Mouse (Mus musculus) myocyte (in vitro differentiated cells): ENCODE results near the gene Serinc5.

Experiments
- MAX ChIP-seq: IDR thresholded peaks from one replicate; pipeline ENCODE4 v1.6.1; 2011; ENCODE audit warnings: low read depth, mild to moderate bottlenecking, control low read depth
- MYOD1 ChIP-seq, 3 experiments: IDR thresholded peaks; one replicate each; pipeline ENCODE4 v1.6.1; 2011; ENCODE audit warnings: control low read depth in 2 of 3, low read depth in 2 of 3, mild to moderate bottlenecking in 2 of 3, moderate library complexity in 1 of 3; ENCODE audit not compliant: insufficient read length in 2 of 3, control insufficient read depth in 1 of 3
- MYOG ChIP-seq, 3 experiments: IDR thresholded peaks; one replicate each; pipeline ENCODE4 v1.6.1; 2011; ENCODE audit warnings: control low read depth in 2 of 3, low read depth in 2 of 3, mild to moderate bottlenecking in 2 of 3; ENCODE audit not compliant: insufficient read length in 2 of 3, control insufficient read depth in 1 of 3, insufficient read depth in 1 of 3
- POLR2A ChIP-seq: IDR thresholded peaks from one replicate; pipeline ENCODE4 v1.6.1; 2011; ENCODE audit warnings: low read depth, mild to moderate bottlenecking, control low read depth, moderate library complexity; ENCODE audit not compliant: insufficient read length
- POLR2AphosphoS2 ChIP-seq: IDR thresholded peaks from one replicate; pipeline ENCODE4 v1.6.1; 2011; ENCODE audit warnings: low read depth, control low read depth; ENCODE audit not compliant: insufficient read length
- SRF ChIP-seq: IDR thresholded peaks from one replicate; pipeline ENCODE4 v1.6.1; 2011; ENCODE audit warnings: low read depth; ENCODE audit not compliant: control insufficient read depth, insufficient read length
- TCF12 ChIP-seq: IDR thresholded peaks from one replicate; pipeline ENCODE4 v1.6.1; 2011; ENCODE audit warnings: mild to moderate bottlenecking, control low read depth; ENCODE audit not compliant: poor library complexity, insufficient read depth, severe bottlenecking
- USF1 ChIP-seq: IDR thresholded peaks from one replicate; pipeline ENCODE4 v1.6.1; 2011; ENCODE audit warnings: low read depth, mild to moderate bottlenecking, control low read depth, moderate library complexity

- TF ChIP-seq POLR2AphosphoS2 (no peak), MYOG (IDR thresholded peaks at IDR 0.05; ENCODE audit: control insufficient read depth in 1 of 3, insufficient read depth in 1 of 3, insufficient read length in 2 of 3, low read depth in 2 of 3) (peak in 1 of 3 experiments; percentile 49), MYOD1 (IDR thresholded peaks at IDR 0.05; ENCODE audit: control insufficient read depth in 1 of 3, insufficient read length in 2 of 3, low read depth in 2 of 3) (no peak), POLR2A (no peak), MAX (no peak), TCF12 (no peak), SRF (peak; percentile 40), USF1 (no peak)
Observed at GRCm38 (mm10) chr13:92703241-92704027, 92.5 kb downstream of the Serinc5 start.
